Mouse (Mus musculus) left cerebral cortex, adult 9 months (tissue): ENCODE results near the gene Mysm1.
A peak's percentile ranks its signal among the peaks of the same experiment; 100 is the strongest.

Source experiments
- DNase-seq, 2 experiments: peaks; one replicate each; pipeline ENCODE4 v3.0.0; 2022; ENCODE audit warnings: low spot score in 2 of 2

Mysm1 gene

DNA sequence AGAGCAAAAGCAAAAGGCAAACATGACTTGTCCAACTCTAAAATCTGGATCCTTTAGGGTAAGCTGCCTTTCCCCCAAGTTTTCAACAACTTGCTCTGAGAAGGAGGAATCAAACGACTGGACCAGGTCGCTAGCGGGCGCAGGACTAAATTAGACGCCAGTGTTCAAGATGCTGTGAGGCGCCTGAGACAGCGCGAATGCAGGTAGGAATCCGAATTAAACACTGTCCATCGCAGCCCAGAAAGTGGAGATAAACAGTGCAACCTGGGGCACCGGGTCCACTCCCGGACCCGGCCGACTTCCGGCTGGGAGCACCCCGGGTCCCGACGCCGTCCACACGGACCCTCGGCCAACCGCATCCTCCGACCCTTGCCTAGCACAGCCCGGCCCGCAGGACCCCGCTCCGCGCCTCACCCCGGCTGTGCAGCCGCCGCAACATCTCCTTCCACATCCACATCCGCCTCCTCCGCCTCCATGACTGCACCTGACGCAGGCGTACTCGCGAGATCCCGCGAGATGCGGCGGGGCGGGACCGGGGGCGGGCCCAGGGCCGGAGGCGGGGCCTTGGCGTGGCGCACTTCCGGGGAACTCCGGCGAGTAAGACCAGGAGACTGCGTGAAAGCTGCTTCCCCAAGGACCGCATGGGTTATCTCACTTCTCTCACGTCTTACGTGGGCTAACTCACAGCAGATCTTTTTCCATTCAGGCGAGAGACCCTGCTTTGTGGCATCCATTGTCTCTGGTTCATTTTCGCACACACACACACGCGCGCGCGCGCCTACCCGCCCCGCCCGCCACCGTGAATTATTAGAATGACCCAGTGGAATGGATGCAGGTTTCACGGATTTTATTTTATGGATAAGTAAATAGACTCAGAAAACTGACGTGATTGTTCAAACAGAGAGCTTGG is at the start of gene Mysm1:
Gene Mysm1, minus strand, starts transcription at position 511 of the 910 bp plus-strand sequence.
- peak; percentile 85 to 92 for DNase-seq

DNA sequence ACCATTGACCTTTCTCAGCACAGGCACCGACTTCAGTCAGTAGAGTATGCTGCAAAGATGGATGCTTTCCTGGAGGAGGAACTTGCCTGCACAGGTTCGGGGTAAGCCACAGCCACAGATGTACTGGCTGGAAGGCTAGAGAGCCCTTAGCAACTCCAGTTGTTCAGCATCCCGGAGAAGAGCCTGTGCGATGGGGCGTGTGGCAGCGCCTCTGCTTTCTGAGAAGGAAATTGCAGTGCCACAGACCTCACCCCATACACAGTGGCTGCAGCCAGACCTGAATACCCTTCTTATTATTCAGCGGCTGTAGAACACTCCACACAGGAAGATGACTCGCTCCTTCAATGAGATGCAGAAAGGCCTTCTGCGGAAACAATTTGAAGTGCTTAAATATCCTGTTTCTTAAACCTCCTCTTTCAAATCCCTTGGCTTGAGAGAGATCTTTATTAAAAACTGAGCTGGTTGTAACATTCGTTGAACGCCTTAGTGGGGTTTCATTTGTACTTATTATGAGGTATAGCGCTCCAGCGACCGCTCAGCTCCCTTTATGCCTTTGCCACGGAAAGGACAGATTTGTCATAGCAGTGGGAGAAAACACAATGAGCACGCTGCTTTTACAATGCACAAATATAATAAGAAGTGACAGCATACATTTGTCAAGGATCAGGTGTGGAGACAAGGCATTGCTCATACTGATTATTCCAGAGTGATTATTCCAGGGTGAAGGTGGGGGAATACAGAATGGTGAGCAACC is 47.1 kb upstream of the Mysm1 start:
- DNase-seq: no peak

DNA sequence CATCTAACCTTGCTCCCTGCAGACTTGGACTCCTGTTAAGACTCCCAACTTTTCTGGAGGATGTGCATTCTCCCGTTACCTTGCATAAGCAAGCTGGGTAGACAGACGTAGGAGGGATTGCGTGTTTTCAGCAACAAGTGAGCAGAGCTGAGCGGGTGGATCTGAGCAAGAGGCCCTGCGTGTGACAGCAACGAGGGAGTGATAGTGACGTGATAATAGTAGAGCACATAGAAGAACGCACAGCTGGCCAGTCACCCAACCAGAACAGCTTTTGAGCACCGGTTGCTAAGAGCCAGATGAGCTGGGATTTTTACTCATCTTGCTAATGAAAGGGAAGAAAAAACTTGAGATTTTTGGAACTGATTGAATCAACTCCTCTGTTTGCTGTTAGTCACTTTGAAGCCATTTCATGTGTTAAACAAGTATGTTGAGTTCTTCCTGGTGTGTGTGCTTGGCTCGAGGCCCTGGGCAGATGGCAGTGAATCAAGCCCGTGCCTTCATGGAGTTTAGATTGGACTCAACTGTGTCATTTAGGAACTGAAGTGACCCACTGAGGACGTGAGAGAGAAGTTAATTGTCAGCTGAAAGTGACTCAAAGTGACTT is 44.6 kb upstream of the Mysm1 start:
- peak in 1 of 2 experiments; percentile 11 for DNase-seq

DNA sequence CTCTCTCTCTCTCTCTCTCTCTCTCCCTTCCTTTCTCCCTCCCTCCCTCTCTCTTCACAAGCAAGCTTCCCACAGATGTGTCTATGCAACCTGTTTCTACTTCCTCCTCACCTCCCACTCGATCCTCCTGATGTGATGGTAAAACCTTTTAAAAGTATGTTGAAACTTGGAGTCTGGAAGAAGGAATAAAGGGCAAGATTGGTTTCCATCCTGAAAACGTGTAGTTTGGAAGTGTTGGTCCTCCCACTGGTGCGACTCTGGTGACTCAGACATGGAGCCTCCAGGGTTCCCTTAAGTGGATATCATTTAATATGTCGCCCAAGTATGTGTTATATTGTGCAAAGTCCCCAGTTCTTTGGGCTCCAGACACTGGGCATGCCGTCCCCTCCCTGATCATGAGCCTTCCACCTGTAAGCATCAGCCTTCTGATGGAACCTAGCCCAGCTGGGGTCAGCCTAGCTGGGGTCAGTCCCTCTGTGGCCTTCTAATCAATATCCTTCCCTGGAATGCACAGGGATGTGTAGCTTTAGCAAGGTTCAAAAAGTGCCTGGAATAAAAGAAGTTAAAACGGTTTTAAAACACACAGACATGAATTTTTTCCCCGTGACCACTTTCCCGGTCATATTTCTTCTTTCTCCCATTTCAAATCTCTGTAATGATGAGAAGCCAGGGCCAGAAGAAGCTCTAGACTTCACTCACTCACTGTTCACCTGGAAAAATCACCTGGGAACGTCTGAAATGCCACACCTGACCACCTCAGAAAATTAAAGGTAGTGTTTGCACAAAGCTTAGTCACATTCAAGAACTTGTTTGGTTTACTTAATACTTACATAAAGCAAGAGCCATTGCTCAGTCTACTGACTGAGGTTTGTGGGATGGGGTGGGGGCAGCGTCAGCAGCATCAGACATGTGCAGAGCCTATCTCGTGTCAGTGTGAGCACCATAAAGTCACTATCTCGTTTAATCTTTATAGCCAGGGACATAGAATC is 43.0 kb upstream of the Mysm1 start:
- no peak for DNase-seq

DNA sequence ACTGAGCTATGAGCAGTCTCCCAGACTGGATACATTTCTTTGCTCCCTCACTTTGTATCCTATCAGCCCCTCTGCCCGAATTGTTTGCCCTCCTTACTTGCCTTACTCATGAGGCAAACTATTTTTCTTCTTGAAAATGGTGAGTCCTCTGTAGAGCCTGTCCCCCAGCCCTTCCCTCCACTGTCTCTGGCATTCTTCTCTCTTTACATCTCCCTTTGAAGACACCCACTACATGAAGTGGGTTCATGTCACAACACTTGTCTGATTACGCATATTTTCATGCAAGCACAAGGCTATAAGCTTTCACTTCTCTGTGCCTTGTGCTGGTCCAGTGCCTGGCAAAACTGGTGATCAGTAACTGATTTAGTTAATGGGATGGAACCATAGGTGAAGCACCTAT is 41.3 kb upstream of the Mysm1 start:
- DNase-seq: no peak

DNA sequence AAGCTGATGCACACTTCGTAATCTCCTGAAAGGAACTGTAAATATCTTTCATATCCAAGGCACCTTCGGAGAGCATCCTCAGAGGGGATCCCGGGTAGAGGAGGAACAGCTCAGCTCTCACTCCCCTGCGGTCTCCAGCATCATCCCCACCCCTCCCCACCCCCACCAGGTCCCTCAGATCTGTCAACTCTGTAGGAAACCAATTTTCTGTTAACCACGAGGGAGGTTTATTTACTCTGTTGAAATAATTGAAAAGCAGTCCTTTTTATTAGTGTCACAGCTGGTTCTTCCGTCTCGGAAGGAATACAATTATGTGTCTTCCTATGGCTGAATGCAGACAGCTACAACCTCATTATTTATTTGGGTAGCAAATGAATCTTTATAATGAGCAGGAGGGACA is 39.3 kb upstream of the Mysm1 start:
- no peak for DNase-seq

DNA sequence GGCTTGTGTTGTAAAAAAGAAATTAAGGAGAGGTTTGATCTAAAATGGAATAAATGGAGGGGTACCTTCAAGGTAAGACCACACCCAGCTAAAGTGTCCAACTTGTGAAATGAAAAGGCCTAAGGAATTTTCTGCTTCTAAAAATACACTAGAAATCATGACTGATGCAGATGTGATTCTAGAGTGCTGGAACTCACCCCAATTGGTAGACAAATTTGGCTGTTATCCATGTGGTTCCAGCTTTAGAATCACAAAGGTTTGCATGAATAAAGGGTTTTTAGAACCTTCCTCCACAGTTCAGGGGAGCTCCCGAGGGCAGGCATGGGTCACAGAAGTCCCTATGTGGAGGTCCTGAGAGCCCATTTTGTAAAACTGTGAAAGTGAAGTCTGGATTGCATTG is 33.8 kb upstream of the Mysm1 start:
- DNase-seq: no peak

DNA sequence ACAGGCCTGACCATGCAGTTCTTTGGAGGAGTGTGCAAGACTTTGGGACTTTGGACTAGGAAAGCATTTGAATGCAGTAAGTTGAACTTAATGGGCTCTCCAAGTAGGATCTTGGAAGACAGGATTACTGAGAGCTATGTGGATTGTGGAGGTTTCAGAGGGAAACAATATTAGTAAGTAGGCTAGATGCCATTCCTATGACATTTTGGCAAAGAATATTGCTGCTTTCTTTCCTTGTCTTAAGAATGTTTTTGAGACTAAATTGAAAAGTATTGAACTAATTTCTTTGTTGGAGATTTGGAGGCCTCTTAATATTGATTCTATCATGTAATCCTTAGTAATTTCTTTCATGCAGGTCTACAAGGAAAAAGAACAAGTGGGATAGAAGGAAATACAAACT is 33.4 kb upstream of the Mysm1 start:
- no peak for DNase-seq

DNA sequence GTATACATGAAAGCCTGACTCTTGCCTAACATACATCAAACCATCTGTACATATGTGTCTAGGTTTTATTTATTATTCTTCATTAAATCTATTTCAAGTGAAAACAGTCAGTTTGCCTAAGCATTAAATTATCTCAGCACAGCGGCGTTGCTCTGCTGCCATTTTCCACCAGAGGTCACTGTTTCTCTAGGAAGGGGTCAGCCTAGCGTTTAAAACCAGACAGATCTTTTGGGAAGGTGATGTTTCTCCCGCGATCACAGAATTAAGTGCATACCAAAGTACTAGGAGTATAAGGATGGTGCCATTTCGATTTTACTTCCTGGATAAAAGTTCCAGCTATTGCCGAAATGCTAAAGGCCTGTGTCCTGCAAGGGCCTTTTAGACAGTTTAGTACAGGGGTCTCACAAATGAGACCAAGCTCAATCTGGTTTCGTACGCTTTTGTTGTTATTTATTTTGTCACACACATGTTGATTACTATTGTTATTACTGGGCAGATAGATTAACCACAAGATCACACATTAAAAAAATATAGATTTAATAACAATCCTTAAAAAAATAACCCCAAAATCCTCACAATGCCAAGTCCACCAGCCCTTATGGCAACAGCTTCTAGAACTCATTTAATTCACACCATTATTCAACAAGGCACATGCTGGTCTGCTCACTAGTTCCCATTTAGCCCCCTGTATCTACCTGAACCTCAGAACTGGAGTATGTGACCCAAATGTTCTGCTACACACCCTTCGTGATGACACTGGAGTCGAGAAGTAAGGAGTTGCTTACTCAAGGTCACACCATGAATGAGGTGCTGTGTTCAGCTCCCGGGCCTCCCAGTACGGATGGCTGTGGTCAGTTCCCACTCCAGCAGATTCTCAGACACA is 29.5 kb upstream of the Mysm1 start:
- peak in 1 of 2 experiments; percentile 89 for DNase-seq

DNA sequence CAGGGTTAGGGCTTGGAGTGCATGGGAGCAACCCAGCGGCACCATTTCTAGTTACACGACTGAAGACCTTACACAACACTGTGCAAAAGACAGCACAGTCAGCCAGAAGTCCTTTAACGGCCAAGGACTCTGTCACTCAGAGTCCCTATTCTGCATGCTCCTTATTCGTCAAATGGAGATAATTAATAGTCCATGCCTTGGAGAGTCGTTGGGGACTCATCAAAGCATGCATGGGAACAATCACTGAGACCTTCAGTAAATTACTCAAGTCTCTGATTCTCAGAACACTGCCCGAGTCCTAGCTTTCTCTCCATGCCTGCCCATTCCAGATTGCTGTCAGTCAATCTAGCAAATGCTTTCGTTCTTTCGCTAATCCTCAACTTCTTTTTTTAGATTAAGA is 28.9 kb upstream of the Mysm1 start:
- no peak for DNase-seq

DNA sequence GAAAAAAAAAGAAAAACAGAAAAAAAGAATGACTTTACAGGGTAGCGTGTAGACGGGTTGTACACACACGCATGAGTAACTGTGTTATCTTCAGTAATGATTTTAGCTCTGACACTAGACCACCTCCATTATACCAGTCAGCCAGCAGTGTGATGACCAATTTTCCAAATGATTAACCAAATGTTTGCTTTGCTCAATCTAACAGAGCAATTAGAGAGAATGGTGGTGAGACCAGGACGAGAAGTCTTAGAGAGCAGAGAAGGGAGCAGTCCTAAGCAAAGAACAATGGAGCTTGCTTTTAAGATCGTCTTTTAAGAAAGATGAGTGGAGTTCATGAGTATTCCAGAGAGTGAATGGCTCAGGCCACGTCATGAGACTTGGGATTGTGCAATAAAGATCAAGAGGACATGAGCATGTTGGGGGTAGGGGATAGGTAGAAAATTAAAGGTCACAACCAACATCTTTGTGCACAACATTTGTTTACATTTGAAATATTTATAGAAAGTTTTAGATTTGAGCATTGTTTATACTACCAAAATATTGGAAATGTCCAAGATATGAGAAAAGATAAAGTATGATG is 26.4 kb upstream of the Mysm1 start:
- no peak for DNase-seq

DNA sequence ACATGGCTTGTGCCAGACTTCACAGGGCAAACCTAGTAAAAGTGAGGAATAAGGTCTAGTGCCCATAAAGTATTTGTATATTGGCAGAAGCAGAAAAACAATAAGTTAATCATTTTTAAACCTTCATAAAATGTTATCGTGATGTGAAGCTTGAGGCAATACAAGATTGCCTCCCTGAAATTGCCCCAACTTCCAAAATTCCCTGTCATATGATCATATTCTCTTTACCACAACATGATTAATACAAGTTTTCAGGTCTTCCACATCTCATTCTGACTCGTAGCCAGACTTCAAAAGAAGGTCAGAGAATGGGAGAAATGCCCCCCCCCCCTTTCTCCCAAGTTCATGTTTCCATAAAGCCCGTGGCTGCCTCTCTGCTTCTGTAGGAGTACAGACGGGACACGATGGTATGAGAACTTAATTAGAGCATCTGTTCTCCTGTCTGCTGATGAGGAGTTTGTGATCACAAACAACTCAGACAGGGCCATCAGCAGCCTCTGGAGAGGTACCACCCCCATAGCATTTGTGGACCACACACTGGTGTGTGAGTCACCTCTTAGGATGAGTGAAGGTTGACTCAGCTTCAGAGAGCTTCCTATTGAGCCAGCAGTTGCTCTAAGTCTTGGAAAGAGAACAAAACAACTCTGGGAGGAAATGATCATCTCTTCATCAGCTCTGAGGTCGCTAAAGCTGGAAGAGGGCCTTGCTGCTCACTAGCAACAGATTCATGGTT is 22.3 kb upstream of the Mysm1 start:
- DNase-seq: peak in 1 of 2 experiments; percentile 24

DNA sequence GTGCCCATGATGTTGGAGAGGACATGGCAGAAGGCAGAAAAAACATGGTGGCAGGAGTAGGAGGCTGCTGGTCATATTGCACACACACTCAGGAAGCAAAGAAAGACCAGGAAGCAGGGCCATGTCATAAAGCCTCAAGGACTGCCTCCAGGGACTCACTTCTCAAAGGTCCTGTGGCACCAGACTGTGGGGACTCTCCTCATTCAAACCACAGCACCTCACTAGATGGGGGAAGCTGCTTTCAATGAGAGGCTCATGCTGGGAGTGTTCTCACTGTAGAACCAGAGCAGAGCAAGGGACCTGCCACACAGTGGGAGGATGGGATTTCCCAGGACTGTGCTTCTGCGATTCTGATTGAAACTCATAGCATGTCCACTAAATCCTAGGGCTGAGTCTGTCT is 21.2 kb upstream of the Mysm1 start:
- no peak for DNase-seq

DNA sequence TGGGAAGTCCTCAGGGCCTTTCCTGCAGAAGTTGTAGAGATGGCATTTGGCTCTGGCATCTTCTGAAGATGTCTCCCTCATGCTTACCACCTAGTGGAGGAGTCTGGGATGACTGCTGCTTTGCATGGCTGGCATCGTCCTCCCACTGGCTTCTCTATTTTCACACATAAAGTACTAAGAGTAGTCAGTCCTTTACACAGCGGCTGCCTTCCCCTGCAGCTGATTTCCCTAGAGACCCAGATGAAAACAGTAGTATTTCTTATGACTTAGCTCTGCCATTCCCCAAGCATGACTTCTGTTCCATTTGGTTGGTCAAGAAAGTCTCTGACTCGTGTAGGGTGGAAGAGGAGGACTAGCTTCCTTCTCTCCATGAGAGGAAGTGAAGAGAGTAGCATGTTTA is 20.3 kb upstream of the Mysm1 start:
- peak in 1 of 2 experiments; percentile 62 for DNase-seq

DNA sequence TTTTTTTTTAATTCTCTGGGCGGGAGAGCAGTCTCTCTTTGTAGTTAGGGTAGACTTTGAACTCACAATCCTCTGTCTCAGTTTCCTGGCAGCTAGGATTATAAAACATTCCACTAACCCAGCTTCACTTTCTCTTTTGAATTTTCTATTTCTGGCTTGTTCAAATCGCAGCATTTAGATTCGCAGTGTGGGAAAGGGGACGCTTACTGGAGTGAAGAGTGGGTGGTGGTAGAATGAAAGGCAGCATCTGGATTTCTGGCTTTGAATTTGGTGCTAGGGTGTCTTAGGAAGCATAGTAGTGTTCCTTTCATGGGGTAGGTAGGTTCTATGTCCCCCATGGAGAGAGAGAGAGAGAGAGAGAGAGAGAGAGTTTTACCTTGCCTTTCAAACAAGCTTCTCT is 17.0 kb upstream of the Mysm1 start:
- no peak for DNase-seq

DNA sequence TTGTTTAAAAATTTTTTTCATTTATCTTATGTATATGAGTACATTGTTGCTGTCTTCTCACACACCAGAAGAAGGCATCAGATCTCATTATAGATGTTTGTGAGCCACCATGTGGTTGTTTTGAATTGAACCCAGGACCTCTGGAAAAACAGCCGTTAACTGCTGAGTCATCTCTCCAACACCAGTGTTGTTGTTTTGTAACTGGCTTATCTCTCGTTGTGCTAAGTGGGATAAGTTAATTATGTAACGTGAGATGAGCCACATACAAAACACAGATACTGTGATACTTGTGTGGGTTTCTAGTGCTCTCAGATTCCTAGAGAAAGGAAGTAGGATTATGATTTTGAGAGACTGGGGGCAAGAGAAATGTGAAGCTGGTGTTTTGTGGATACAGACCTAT is 11.3 kb upstream of the Mysm1 start:
- no peak for DNase-seq

DNA sequence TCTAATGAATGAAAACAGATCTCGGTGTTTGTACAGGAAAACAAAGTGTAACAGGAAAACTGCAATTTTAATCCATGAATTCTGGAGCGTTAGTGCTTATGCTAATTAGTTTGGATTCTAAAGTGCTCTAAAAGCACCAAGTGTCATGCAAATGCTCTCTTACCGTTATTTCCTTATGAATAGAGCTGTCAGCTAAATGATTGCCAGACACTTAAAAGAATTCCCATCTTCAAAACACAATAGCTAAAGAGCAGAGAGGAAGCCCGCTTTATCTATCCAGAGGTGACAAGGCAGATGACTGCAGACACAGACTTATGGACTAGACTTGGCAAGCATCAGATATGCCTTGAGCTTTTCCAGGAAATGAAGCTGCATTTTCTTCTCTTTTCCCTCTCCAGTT is 8.8 kb upstream of the Mysm1 start:
- DNase-seq: no peak

DNA sequence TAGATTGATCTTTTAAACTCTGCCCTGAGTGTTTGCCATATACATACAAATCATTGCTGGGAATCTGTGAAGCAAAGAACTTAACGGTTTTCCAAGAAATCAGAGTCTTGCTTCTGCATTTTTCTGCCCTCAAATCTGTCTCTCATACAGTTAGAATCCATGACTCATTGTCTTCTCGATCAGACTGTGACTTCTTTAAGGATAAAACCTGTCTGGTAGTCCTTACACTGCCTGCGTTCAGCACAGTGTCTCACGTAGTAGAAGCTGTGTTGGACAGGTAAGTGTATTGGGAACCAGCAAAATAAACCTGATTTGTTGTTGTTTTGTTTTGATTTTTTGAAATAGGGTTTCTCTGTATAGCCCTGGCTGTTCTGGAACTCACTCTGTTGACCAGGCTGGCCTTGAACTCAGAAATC is 608 bp upstream of the Mysm1 start:
- no peak for DNase-seq

DNA sequence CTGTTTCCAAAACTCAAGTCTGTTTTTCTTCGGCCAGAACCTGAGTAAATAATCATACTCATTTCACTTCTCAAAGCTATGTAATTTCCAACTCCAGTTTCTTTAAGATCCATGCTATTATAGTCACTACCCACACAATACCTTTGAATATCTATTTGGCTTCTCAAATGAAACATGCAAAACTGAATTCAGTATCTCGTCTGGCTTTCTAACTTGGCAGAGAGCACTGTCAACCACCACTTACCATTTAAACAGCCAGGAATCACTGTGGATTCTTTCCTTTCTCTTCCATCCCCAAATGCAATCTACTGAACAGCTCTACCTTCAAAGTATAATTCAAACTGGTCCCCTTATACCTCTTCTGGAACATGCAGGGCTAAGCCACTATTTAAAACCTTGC is 5.6 kb downstream of the Mysm1 start:
- DNase-seq: peak in 1 of 2 experiments; percentile 15
